Mouse (Mus musculus): ENCODE data around the gene Pde6d. TPM values are rescaled to one million over a fixed set of nuclear protein-coding genes. Genes with fewer than 3 reads are reported as not detected.

The Pde6d gene
- polyA plus RNA-seq, 1 experiment from 2014 or later, result 115 TPM

DNA sequence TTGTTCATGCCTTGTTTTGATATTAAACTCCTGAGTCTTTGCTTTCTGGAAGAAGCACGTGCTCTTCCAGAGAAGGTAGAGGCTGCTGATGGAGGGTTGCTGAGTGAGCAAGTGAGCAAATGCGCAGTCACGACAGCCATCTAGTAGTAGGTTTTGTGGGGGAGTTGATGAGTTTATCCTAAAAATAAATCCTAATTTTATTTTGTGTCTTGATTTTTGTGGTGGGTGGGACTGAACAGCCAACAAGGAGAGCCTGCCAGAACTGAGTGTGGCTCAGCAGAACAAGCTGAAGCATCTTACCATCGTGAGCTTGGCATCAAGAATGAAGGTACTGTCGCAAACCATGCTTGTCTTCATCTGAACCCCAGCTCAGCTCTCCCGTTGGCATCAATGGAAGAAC is 14.1 kb upstream of the Pde6d start:
- no peak for ATAC-seq (ENCODE audit: low FRiP score, low read depth)
- Histone ChIP-seq H3K9ac (no peak overlapping the region), H3K4me2 (no peak overlapping the region), H3K4me1 (replicated peaks) (no peaks in the 10 kb centered on the region), H3K27ac (replicated peaks) (no peak overlapping the region), H3K4me3 (no peak overlapping the region), H3K27me3 (no peaks in the 10 kb centered on the region), H3K36me3 (peaks cover 50% of the 10 kb centered on the region), H3K9me3 (no peaks in the 10 kb centered on the region)
- 97% methylated on average over 6 of the region's 6 CpGs for WGBS

DNA sequence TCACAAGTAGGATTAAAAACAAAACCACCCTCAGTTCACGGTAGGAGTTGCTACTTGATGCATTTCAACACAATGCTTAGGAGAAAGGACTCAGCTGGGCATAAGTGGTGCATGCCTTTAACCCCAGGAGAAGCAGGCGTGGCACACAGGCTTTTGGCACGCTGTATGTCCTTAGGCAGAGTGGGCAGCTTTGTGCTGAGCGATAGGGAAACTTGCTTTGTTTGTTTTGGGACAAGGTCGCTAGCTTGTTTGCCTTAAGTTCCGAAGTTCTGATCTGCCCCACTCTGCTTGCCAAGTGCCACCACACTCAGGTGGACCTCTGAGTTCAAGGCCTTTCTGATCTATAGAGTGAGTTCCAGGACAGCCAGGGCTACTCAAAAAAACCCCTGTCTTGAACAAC is 12.9 kb upstream of the Pde6d start:
- no peak overlapping the region for H3K27ac ChIP-seq (replicated peaks)
- peaks cover 38% of the 10 kb centered on the region for H3K36me3 ChIP-seq
- no peak overlapping the region for H3K4me3 ChIP-seq
- WGBS, result 95% methylated on average over 6 of the region's 6 CpGs
- H3K4me1 ChIP-seq (replicated peaks), result no peaks in the 10 kb centered on the region
- ATAC-seq (ENCODE audit: low FRiP score, low read depth), result no peak
- no peak overlapping the region for H3K9ac ChIP-seq
- no peaks in the 10 kb centered on the region for H3K9me3 ChIP-seq
- no peak overlapping the region for H3K4me2 ChIP-seq
- no peaks in the 10 kb centered on the region for H3K27me3 ChIP-seq

GRCm38 (mm10) chr1:86594539-86594938 is 12.1 kb upstream of the Pde6d start:
- Histone ChIP-seq H3K9ac (no peak overlapping the region), H3K4me1 (replicated peaks) (no peaks in the 10 kb centered on the region), H3K4me2 (no peak overlapping the region), H3K4me3 (no peak overlapping the region), H3K36me3 (peaks cover 39% of the 10 kb centered on the region), H3K27ac (replicated peaks) (no peak overlapping the region), H3K27me3 (no peaks in the 10 kb centered on the region), H3K9me3 (no peaks in the 10 kb centered on the region)
- no peak for ATAC-seq (ENCODE audit: low FRiP score, low read depth)
- 92% methylated on average over 7 of the region's 7 CpGs for WGBS

GRCm38 (mm10) chr1:86586992-86587391 is 4.6 kb upstream of the Pde6d start:
- peaks cover 12% of the 10 kb centered on the region; the same call in 1 of the 2 replicates for H3K36me3 ChIP-seq
- H3K9me3 ChIP-seq, result no peaks in the 10 kb centered on the region
- H3K4me2 ChIP-seq, result peak overlapping the region; percentile 60
- peak overlapping the region; percentile 72 for H3K27ac ChIP-seq (replicated peaks)
- peak overlapping the region; percentile 93 for H3K9ac ChIP-seq
- peak overlapping the region; percentile 91 for H3K4me3 ChIP-seq
- H3K4me1 ChIP-seq (replicated peaks), result peaks cover 19% of the 10 kb centered on the region
- H3K27me3 ChIP-seq, result no peaks in the 10 kb centered on the region
- peak; percentile 23 for ATAC-seq (ENCODE audit: low FRiP score, low read depth)
- under 1% methylated on average over 26 of the region's 26 CpGs for WGBS

GRCm38 (mm10) chr1:86583709-86584108 is 1.3 kb upstream of the Pde6d start:
- Histone ChIP-seq H3K27ac (replicated peaks) (no peak overlapping the region), H3K9me3 (no peaks in the 10 kb centered on the region), H3K4me3 (no peak overlapping the region), H3K36me3 (no peaks in the 10 kb centered on the region), H3K4me1 (replicated peaks) (peaks cover 27% of the 10 kb centered on the region), H3K4me2 (no peak overlapping the region), H3K9ac (no peak overlapping the region), H3K27me3 (no peaks in the 10 kb centered on the region)
- WGBS, result 79% methylated on average over 2 of the region's 2 CpGs
- ATAC-seq (ENCODE audit: low FRiP score, low read depth), result no peak

- no peaks in the 10 kb centered on the region for H3K27me3 ChIP-seq
- peak overlapping the region; percentile 92 for H3K4me3 ChIP-seq
- ATAC-seq (ENCODE audit: low FRiP score, low read depth), result peak; percentile 82
- H3K9me3 ChIP-seq, result no peaks in the 10 kb centered on the region
- H3K4me1 ChIP-seq (replicated peaks), result peaks cover 15% of the 10 kb centered on the region
- H3K9ac ChIP-seq, result peak overlapping the region; percentile 86
- 1% methylated on average over 36 of the region's 38 CpGs for WGBS
- peak overlapping the region; percentile 82 for H3K27ac ChIP-seq (replicated peaks)
- H3K4me2 ChIP-seq, result peak overlapping the region; percentile 88
- no peaks in the 10 kb centered on the region for H3K36me3 ChIP-seq
Observed at GRCm38 (mm10) chr1:86581692-86582450, 558 bp downstream of the Pde6d start.

DNA sequence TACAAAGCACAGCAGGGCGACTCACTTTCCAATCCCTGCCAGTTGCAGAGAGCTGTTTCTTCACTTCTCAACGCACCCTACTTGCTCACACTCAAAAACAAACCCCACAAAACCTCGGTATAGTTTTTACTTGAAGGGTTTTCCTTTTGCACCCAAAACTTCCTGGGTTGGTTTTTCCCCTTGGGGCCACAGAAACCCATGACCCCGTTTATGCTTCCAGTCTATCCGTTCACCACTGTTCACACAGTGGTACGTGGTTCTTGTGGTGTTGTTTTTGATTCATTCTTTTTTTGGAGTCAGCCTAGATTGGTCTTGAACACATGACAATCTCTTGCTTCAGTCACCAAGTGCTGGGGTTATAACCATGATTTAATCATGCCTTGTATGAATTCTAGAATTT is 2.0 kb downstream of the Pde6d start:
- no peak overlapping the region for H3K27ac ChIP-seq (replicated peaks)
- ATAC-seq (ENCODE audit: low FRiP score, low read depth), result no peak
- no peak overlapping the region for H3K4me3 ChIP-seq
- no peaks in the 10 kb centered on the region for H3K9me3 ChIP-seq
- WGBS, result 88% methylated on average over 6 of the region's 6 CpGs
- H3K27me3 ChIP-seq, result no peaks in the 10 kb centered on the region
- peaks cover 12% of the 10 kb centered on the region for H3K4me1 ChIP-seq (replicated peaks)
- H3K9ac ChIP-seq, result no peak overlapping the region
- H3K36me3 ChIP-seq, result no peaks in the 10 kb centered on the region
- H3K4me2 ChIP-seq, result no peak overlapping the region

DNA sequence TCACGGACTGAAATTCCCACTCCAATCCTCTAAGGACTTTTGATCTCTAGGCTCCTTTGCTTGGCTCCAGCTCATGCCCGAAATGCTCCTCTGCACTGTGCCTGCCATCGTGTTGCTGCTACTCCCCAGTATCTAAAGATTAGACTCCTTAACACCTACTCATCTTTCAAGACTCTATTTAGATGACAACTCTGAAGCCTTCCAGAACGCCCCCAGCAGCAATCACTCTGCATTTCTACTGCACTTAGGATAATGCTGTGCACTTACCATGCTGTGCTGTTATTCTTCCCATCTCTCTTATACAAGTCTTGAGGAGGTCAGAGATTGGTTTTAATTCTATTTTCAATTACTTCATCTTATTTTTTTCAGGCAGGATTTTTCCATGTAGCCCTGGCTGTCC is 10.5 kb downstream of the Pde6d start:
- Histone ChIP-seq H3K27me3 (no peaks in the 10 kb centered on the region), H3K4me2 (no peak overlapping the region), H3K9me3 (no peaks in the 10 kb centered on the region), H3K4me3 (no peak overlapping the region), H3K36me3 (0 out of 2 replicates have a peak, but pooled peaks cover 3% of the 10 kb centered on the region), H3K4me1 (replicated peaks) (no peaks in the 10 kb centered on the region), H3K9ac (no peak overlapping the region), H3K27ac (replicated peaks) (no peak overlapping the region)
- ATAC-seq (ENCODE audit: low FRiP score, low read depth), result no peak
- WGBS, result 92% methylated on average over 4 of the region's 4 CpGs

DNA sequence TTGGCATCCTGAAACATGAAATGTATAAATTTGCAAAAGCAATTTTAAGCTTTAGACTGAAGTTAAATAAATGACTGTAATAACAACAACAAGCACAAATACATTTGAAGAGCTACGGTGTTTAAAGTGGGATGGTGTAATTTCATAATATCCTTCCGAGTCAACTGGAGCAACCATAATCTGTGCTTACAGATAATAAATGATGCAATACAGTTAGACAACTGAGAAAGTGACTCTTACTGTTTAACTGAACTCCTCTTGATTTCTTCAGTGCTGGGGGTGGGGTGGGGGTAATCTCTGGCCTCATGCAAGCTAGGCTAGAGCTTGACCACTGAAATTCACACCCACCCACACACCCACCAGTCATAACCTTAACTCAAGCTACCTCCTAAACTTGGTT is 11.0 kb downstream of the Pde6d start:
- Histone ChIP-seq H3K4me1 (replicated peaks) (no peaks in the 10 kb centered on the region), H3K36me3 (0 out of 2 replicates have a peak, but pooled peaks cover 3% of the 10 kb centered on the region), H3K4me3 (no peak overlapping the region), H3K27ac (replicated peaks) (no peak overlapping the region), H3K9ac (no peak overlapping the region), H3K9me3 (no peaks in the 10 kb centered on the region), H3K4me2 (no peak overlapping the region), H3K27me3 (no peaks in the 10 kb centered on the region)
- ATAC-seq (ENCODE audit: low FRiP score, low read depth), result no peak
- 93% methylated on average over 2 of the region's 2 CpGs for WGBS

GRCm38 (mm10) chr1:86569292-86569860 is 13.1 kb downstream of the Pde6d start:
- no peak for ATAC-seq (ENCODE audit: low FRiP score, low read depth)
- Histone ChIP-seq H3K4me3 (no peak overlapping the region), H3K9me3 (no peaks in the 10 kb centered on the region), H3K9ac (no peak overlapping the region), H3K36me3 (0 out of 2 replicates have a peak, but pooled peaks cover 3% of the 10 kb centered on the region), H3K27me3 (no peaks in the 10 kb centered on the region), H3K4me2 (no peak overlapping the region), H3K27ac (replicated peaks) (no peak overlapping the region), H3K4me1 (replicated peaks) (no peaks in the 10 kb centered on the region)
- 77% methylated on average over 2 of the region's 2 CpGs for WGBS

- WGBS, result 84% methylated on average over 2 of the region's 2 CpGs
Observed at GRCm38 (mm10) chr1:86568409-86568808, 14.0 kb downstream of the Pde6d start.

GRCm38 (mm10) chr1:86562663-86563062 is 19.8 kb downstream of the Pde6d start:
- 94% methylated on average over 2 of the region's 2 CpGs for WGBS
- ATAC-seq (ENCODE audit: low FRiP score, low read depth), result no peak
- Histone ChIP-seq H3K27ac (replicated peaks) (no peak overlapping the region), H3K4me1 (replicated peaks) (no peaks in the 10 kb centered on the region), H3K9ac (no peak overlapping the region), H3K27me3 (no peaks in the 10 kb centered on the region), H3K9me3 (no peaks in the 10 kb centered on the region), H3K4me2 (no peak overlapping the region), H3K4me3 (no peak overlapping the region), H3K36me3 (peaks cover 21% of the 10 kb centered on the region)

More at GRCm38 (mm10) chr1:86568409-86568808, 14.0 kb downstream of the Pde6d start:
- Histone ChIP-seq H3K9ac (no peak overlapping the region), H3K27me3 (no peaks in the 10 kb centered on the region), H3K9me3 (no peaks in the 10 kb centered on the region), H3K4me2 (no peak overlapping the region), H3K36me3 (peaks cover 11% of the 10 kb centered on the region), H3K27ac (replicated peaks) (no peak overlapping the region), H3K4me3 (no peak overlapping the region), H3K4me1 (replicated peaks) (no peaks in the 10 kb centered on the region)
- ATAC-seq (ENCODE audit: low FRiP score, low read depth), result no peak
